Mouse (Mus musculus): ENCODE measurements around the gene Wipf1.
"Not testable (repeated sequence)": the region's sequence is repeated elsewhere in the genome, so short reads cannot be mapped to it uniquely, and the experiment has no call there.

The Wipf1 gene

DNA sequence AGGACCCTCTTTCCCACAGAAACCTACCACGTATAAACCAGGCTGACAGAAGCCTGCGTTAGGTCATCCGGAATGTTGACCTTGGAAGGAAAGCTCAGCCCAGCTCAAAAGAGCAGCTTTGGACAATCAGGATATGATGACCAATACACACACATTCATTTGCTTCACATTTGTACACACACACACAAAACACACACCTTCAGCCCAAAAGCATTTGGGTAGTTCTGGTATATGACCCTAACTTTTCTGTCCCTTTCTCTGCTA lies 19.6 kb downstream of the Wipf1 start:
- peak; percentile 60 to 79 for DNase-seq (ENCODE audit: inconsistent age in 2 of 2, low spot score in 1 of 2)

GRCm38 (mm10) chr2:73509248-73510024 lies 20.1 kb downstream of the Wipf1 start:
- DNase-seq (ENCODE audit: inconsistent age in 2 of 2, low spot score in 1 of 2): peak in 1 of 2 experiments; percentile 64

DNA sequence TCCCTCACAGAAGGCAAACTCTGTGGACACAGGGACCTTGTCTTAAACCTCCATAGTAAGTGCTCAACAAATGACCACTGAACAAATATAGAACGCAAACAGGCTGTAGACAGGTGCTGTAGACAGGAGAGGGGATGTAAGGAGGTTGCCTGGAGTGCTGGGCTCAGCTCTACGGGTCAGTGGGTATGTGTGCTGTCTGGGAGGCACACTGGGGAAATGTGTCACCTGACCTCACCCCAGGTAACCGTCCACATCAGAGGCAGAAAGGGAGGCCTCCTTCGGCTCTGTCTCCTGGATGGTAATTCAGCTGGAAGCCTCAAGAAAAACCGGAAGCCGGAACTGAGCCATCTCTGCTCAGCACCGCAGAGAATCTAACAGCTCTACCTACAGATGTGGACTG lies 21.6 kb downstream of the Wipf1 start:
- peak in 1 of 2 experiments; percentile 33 for DNase-seq (ENCODE audit: inconsistent age in 2 of 2, low spot score in 1 of 2)

DNA sequence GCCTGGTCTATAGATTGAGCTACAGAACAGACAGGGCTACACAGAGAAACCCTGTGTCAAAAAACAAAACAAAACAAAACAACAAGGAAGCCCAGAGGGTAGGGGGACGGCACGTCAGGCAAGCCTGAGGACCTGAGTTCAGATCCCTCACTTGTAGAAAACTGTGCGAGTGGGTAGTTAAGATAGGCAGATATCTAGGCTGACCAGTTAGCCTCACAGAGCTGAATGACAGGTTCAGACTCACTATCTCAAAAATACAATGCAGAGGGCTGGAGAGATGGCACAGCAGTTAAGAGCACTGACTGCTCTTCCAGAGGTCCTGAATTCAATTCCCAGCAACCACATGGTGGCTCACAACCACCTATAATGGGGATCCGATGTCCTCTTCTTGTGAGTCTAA lies 23.2 kb downstream of the Wipf1 start:
- DNase-seq (ENCODE audit: inconsistent age in 2 of 2, low spot score in 1 of 2): not testable (repeated sequence)

GRCm38 (mm10) chr2:73502863-73503429 lies 26.6 kb downstream of the Wipf1 start:
- no peak for DNase-seq (ENCODE audit: inconsistent age in 2 of 2, low spot score in 1 of 2)

DNA sequence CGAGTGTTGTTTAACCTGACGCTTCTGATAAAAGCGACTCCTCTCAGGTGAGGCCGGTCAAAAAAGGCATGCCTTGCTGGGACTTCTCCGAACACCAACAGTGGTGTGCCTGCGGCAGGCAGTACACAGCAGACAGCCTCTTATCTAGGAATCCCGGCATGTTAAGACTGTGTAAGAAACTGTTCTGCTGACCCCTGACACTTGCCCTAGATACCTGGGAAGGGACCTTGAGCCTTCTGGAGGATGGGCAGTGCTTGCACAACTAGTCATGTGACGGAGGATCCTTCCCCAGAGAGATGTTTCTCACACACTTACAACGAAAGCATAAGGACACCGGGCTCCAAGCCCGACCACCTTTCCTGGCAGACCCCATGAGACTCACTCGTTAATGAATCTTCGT lies 28.7 kb downstream of the Wipf1 start:
- no peak for DNase-seq (ENCODE audit: inconsistent age in 2 of 2, low spot score in 1 of 2)

- no peak for DNase-seq (ENCODE audit: inconsistent age in 2 of 2, low spot score in 1 of 2)
These were observed 31.2 kb downstream of the Wipf1 start for GRCm38 (mm10) chr2:73498322-73498721.

GRCm38 (mm10) chr2:73497572-73497971 lies 32.0 kb downstream of the Wipf1 start:
- DNase-seq (ENCODE audit: inconsistent age in 2 of 2, low spot score in 1 of 2): no peak

DNA sequence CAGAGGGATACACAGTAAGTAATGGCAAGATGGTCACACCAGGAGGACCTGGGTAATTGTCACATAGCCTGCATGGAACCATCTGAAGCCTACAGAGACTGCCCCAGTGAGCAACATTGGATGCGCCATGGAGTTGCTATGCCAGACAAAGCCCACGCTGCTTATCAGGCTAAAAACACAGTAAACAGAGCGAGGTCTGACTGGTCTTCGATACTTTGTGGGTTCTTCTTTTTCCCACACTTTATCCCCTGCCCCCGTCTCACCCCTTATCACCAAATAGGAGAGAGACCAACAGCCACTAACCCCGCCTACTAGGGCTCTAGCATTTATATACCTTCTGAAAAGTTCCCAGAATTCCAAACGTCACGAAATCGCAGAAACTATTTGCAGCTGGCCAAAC lies 32.6 kb downstream of the Wipf1 start:
- no peak for DNase-seq (ENCODE audit: inconsistent age in 2 of 2, low spot score in 1 of 2)

DNA sequence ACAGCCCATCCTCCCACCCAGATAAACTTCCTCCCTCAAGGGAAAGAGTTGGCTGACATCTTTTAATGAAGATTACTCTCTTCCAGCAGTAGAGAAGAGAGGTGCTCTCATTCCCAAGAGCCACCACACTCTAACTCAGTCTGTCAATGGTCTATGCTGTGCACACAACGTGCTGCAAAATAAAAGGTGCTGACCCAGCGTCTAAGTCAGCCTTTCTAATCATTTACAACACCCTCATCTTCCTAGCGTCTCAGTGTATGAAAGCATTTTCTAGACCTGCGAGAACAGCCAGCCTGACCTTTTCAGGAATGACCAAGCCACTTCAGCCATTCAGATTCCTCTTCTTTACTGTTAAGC lies 33.2 kb downstream of the Wipf1 start:
- no peak for DNase-seq (ENCODE audit: inconsistent age in 2 of 2, low spot score in 1 of 2)

- DNase-seq (ENCODE audit: inconsistent age in 2 of 2, low spot score in 1 of 2): no peak
These were observed 33.8 kb downstream of the Wipf1 start for GRCm38 (mm10) chr2:73495617-73496328.

GRCm38 (mm10) chr2:73493517-73493916 lies 36.0 kb downstream of the Wipf1 start:
- no peak for DNase-seq (ENCODE audit: inconsistent age in 2 of 2, low spot score in 1 of 2)

DNA sequence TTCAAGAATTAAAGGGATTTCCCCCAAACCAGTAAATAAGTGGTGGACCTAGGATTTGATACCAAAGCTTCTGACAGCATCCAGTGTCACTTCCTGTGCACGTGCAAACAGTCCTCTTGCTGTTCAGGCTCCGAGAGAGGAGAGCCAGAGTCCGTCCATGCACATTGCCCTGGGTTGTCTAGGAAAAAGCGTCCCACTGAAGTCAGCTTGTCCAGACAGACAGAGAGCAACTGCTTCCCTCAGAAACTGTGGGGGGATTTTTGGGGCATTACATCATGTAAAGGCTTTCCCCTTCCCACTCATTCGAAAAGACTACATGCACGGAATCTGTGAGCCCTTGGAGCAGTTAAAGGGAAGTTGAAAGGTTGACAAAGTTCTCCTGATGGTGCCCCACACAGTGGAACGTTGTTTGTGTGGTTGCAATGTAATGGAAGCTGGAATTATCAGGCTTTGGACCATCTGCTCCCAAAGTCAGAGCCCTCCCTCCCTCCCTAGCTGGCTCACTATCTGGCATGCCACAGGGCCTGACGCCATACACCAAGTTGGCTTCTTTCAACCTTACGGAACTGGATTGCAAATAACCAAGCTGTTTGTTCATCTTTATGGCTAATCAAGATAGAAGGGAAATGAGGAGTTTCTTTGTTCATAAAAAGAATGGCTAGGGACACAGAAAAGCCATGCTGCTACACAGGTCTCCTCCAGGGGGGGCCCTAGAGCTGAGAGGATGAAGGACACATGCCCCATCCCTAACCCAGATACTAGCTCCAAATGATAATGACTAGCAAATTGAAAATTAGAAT lies 37.9 kb downstream of the Wipf1 start:
- DNase-seq (ENCODE audit: inconsistent age in 2 of 2, low spot score in 1 of 2): peak; percentile 63 to 85

GRCm38 (mm10) chr2:73490466-73490865 lies 39.1 kb downstream of the Wipf1 start:
- DNase-seq (ENCODE audit: inconsistent age in 2 of 2, low spot score in 1 of 2): no peak

DNA sequence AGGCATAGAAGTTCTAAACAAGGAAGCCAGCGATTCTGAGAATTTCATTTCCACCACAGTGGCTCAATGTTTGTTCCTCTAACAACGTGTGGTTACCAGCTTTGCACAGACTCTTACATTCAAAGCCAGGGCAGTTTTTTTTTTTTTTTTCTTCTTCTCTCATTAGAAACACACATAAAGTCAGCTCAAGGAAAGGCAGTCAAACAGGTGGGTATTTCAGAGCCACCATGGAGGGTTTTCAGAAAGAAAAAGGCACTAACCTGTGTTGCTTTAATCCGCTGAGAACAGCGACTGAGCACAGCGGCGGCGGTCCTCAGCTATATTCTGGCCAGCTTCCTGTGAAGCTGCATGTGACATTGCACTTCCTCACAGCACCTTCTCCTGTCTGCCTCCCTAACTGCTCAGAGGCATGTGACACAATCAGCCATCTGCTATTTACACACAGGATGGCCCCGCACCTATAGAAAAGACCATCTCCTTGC lies 43.4 kb downstream of the Wipf1 start:
- no peak for DNase-seq (ENCODE audit: inconsistent age in 2 of 2, low spot score in 1 of 2)

- DNase-seq (ENCODE audit: inconsistent age in 2 of 2, low spot score in 1 of 2): no peak
These were observed 44.1 kb downstream of the Wipf1 start for GRCm38 (mm10) chr2:73485236-73486119.

DNA sequence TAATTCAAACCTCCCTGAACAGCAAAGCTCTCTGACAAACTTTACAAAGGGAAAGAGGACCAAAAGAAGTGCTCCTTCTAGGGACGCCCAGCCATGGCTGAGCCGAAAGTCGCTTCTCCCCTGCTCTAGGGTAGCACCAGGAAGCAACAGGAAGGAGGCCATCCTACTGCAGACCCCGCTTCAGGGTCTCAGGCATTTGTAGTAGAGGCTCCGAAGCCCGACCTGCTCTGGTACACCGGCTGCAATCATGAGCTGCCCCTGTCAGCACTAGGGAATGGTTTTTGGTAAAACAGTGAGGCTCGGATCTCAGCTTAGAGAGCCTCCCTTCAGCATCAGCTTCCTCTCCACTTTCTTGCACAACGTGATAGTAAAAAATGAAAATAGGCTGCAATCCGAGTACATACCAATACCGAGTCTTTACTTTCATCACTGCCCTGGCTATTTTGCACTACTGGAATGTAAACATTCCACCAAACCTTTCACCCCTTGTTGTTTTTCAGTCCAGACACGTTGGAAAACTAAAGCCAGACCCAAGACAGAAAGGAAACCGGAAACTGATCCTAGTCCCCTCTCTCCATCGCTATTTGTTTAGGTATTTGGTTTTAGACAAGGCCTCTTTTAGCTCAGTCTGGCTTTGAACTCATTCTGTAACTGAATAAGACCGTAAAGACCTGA lies 44.8 kb downstream of the Wipf1 start:
- no peak for DNase-seq (ENCODE audit: inconsistent age in 2 of 2, low spot score in 1 of 2)

DNA sequence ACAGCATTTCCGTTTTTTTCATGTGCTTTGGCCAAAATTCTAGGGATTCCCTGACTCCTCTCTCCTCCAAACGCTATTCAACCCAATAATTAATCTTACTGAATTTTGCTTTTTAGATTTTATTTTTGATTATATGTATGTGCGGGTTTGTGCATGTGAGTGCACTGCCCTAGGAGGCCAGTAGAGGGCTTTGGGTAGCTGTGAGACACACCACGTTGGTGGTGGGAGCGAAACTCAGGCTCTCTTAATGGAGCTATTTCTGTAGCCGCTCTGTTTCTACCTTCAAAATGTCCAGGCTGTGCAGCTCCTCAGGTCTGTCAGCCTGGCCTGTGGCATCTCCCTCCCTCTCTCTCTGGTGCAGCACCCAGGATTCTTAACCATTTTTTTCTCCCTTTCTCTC lies 50.7 kb downstream of the Wipf1 start:
- no peak for DNase-seq (ENCODE audit: inconsistent age in 2 of 2, low spot score in 1 of 2)

GRCm38 (mm10) chr2:73477501-73477900 lies 52.0 kb downstream of the Wipf1 start:
- DNase-seq (ENCODE audit: inconsistent age in 2 of 2, low spot score in 1 of 2): no peak

DNA sequence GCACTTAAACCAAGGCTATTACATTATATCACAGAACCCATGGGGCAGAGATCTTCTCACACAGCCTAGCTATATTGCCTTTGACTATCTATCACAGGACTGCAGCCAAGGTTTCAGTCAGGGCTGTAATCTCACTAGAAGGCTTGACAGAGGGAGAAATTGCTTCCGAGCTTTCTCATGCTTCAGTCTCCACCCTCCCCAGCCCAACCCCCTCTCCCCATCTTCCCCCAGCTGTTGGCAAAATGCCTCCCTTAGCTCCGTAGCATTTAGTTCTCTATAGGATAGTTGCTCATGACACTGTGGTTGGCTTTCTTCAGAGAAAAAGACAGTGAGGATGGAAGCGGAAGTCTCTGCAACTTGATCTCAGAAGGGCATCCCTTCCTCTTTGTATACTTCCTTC lies 54.0 kb downstream of the Wipf1 start:
- no peak for DNase-seq (ENCODE audit: inconsistent age in 2 of 2, low spot score in 1 of 2)

Data from adrenal gland, adult (tissue).